Mouse (Mus musculus): ENCODE data around the gene Vps26c. TPM values are rescaled to one million over a fixed set of nuclear protein-coding genes. Genes with fewer than 3 reads are reported as not detected.

Vps26c gene
- polyA plus RNA-seq (2014; fragmentation: Illumina TruSeq; extraction: RNeasy Lipid Tissue Mini Kit (QIAGEN cat#74804); ENCODE audit: low read depth, low replicate concordance) = 13.3 TPM

GRCm38 (mm10) chr16:94526344-94527151 lies at the start of gene Vps26c:
Vps26c (minus strand) TSS chr16:94526830.

DNA sequence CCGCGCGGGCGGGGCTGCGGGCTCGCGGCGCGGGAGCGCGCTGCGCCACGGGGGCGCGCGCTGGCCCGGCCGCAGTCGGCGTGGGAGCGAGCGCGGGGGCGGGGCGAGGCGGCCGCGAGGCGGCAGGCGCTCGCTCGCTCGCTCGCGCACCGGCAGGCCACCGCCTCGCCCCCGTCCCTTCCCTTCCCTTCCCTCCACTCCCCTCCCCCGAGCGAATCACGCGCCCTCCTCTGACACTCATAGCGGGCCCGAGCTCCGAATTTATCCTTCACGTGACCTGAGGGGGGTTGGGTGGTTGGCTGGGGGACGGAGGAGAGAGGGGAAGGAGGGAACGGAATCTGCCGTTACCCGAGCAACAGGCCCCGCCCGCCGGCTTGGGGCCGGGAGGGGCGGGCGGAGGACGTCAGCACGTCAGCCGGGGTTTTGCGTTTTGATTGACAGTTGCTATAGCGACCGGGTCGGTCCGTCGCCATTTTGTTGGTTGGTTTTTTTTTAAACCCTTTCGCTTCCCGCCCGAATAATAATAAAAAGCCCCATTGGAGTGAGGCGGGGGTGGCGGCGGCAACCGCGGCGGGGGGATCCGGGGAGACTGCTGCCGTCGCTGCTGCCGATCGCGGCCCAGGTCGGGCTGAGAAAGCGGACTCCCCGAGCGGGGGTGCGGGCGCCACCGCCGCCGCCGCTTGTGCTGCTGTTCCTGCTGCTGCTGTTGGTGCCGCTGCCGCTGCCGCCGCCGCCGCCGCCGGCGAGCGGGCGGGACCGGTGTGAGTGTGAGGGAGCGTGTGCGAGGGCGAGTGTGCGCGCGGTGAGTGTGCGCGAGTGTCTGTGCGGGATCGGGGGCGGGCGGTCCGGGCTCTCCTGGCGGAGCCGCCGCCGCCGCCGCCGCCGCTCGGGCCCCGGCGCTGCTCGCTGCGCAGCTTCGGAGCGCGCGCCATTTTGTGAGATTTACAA lies 42.9 kb upstream of the Vps26c start, which contains the start of gene Dyrk1a:
Dyrk1a (plus strand) TSS at position 782 of the 948 bp plus-strand sequence.

Other genes starting within 250 kb of the Vps26c start
- 5.2 TPM for gene Hlcs, start 213.3 kb downstream of the Vps26c start, polyA plus RNA-seq (2014; fragmentation: Illumina TruSeq; extraction: RNeasy Lipid Tissue Mini Kit (QIAGEN cat#74804); ENCODE audit: low read depth, low replicate concordance)
- gene Ripply3, start 198.4 kb downstream of the Vps26c start, polyA plus RNA-seq (2014; fragmentation: Illumina TruSeq; extraction: RNeasy Lipid Tissue Mini Kit (QIAGEN cat#74804); ENCODE audit: low read depth, low replicate concordance) = 2.2 TPM
- gene Ttc3, start 156.2 kb downstream of the Vps26c start, polyA plus RNA-seq (2014; fragmentation: Illumina TruSeq; extraction: RNeasy Lipid Tissue Mini Kit (QIAGEN cat#74804); ENCODE audit: low read depth, low replicate concordance) = 20.6 TPM
- 127 TPM for gene Pigp, start 155.0 kb downstream of the Vps26c start, polyA plus RNA-seq (2014; fragmentation: Illumina TruSeq; extraction: RNeasy Lipid Tissue Mini Kit (QIAGEN cat#74804); ENCODE audit: low read depth, low replicate concordance)
- 12.7 TPM for gene Dyrk1a, start 43.2 kb upstream of the Vps26c start, polyA plus RNA-seq (2014; fragmentation: Illumina TruSeq; extraction: RNeasy Lipid Tissue Mini Kit (QIAGEN cat#74804); ENCODE audit: low read depth, low replicate concordance)

Data from liver, adult 10 weeks (tissue).